Comparison of ENCODE assay signal across 20 mouse cellular contexts in genomic region chr2:59693473-59693872, GRCm38 (mm10).
"Had no signal": no experiment of that assay in that cellular context is flagged by ENCODE, and none has a peak within 500 bp of the region (broad histone marks: within the 10 kb centered on the region; RNA-seq: fewer than 3 reads in every experiment).

No protein-coding gene starts in this region.

- H3K36me3 ChIP-seq: limb, embryonic 12.5 days; limb, embryonic 15.5 days; liver, embryonic 15.5 days; midbrain, embryonic 10.5 days; midbrain, embryonic 13.5 days; neural tube, embryonic 13.5 days; stomach, embryonic 15.5 days had no signal

- H3K9ac ChIP-seq: limb, embryonic 12.5 days; limb, embryonic 15.5 days; liver, embryonic 15.5 days; midbrain, embryonic 13.5 days; neural tube, embryonic 13.5 days; stomach, embryonic 15.5 days had no signal

- ATAC-seq: intestine, postnatal 0 days; midbrain, embryonic 13.5 days; midbrain, embryonic 16.5 days had no signal

- H3K27ac ChIP-seq: kidney, postnatal 0 days; limb, embryonic 12.5 days; limb, embryonic 15.5 days; liver, embryonic 15.5 days; midbrain, embryonic 10.5 days; midbrain, embryonic 13.5 days; neural tube, embryonic 13.5 days; stomach, embryonic 15.5 days had no signal

- H3K4me3 ChIP-seq: limb, embryonic 12.5 days; limb, embryonic 15.5 days; liver, embryonic 15.5 days; megakaryocyte, embryonic 14.5 days; midbrain, embryonic 10.5 days; midbrain, embryonic 13.5 days; myocyte; neural tube, embryonic 13.5 days; stomach, embryonic 15.5 days had no signal

- H3K4me2 ChIP-seq: limb, embryonic 12.5 days; limb, embryonic 15.5 days; liver, embryonic 15.5 days; midbrain, embryonic 13.5 days; neural tube, embryonic 13.5 days; stomach, embryonic 15.5 days had no signal

- DNase-seq: kidney, adult 2 months; kidney, postnatal 25 days; left cerebral cortex, postnatal 4 days; retina, postnatal 1 day; right cerebral cortex, postnatal 25 days; spleen, adult 18-20 months; thymus, adult 18-20 months; thymus, postnatal 36 days had no signal

- H3K9me3 ChIP-seq: limb, embryonic 12.5 days; limb, embryonic 15.5 days; liver, embryonic 15.5 days; midbrain, embryonic 10.5 days; midbrain, embryonic 13.5 days; neural tube, embryonic 13.5 days; stomach, embryonic 15.5 days had no signal

- H3K27me3 ChIP-seq: limb, embryonic 12.5 days; limb, embryonic 15.5 days; liver, embryonic 15.5 days; midbrain, embryonic 13.5 days; neural tube, embryonic 13.5 days; stomach, embryonic 15.5 days had no signal
